ENCODE assay signal across 8 mouse cellular contexts in genomic region chr6:108829386-108830370, GRCm38 (mm10). TPM values are rescaled to one million over a fixed set of nuclear protein-coding genes. Genes with fewer than 3 reads are reported as not detected.
DNase-seq lines count a peak whose midpoint lies in the region; ATAC-seq lines count a peak whose summit lies in the region.

No protein-coding gene starts in this region.

- WGBS in embryonic facial prominence, embryonic 13.5 days, result 20% methylated on average over 22 of the region's 22 CpGs

- intact Hi-C loops in heart, postnatal 10 days (cut with DNase I), result loop anchor here (2.0 kb wide), 1 partner anchor 45 kb away; no protein-coding TSS in a partner anchor

- no peaks in the 10 kb centered on the region for H3K36me3 ChIP-seq in embryonic facial prominence, embryonic 13.5 days

- no peaks in the 10 kb centered on the region for H3K9me3 ChIP-seq in embryonic facial prominence, embryonic 13.5 days

- peaks cover 19% of the 10 kb centered on the region for H3K4me1 ChIP-seq in embryonic facial prominence, embryonic 13.5 days

- peak overlapping the region; percentile 77 for H3K4me3 ChIP-seq in embryonic facial prominence, embryonic 13.5 days

- no peaks in the 10 kb centered on the region for H3K27me3 ChIP-seq in embryonic facial prominence, embryonic 13.5 days

- H3K9ac ChIP-seq in embryonic facial prominence, embryonic 13.5 days, result peak overlapping the region; percentile 89

- peak; percentile 50 for DNase-seq in 416B (ENCODE audit: low read depth)
- DNase-seq in MN1 (ENCODE audit: low spot score), result peak; percentile 27
- peak; percentile 38 to 46 for DNase-seq in heart, postnatal 10 days
- peak; percentile 18 to 35 for DNase-seq in kidney, postnatal 4 days
- peak; percentile 14 for DNase-seq in mesoderm, embryonic 11.5 days (ENCODE audit: low read depth, low spot score)
- DNase-seq in thymus, postnatal 4 days, result peak; percentile 47
- no peak for DNase-seq in spleen, postnatal 14 days (ENCODE audit: low spot score in 2 of 2)

- no peak overlapping the region for H3K27ac ChIP-seq in embryonic facial prominence, embryonic 13.5 days

- no peak for ATAC-seq in embryonic facial prominence, embryonic 13.5 days (ENCODE audit: insufficient number of reproducible peaks, insufficient read depth, low FRiP score, low TSS enrichment, low read depth)

- H3K4me2 ChIP-seq in embryonic facial prominence, embryonic 13.5 days, result peak overlapping the region; percentile 87

RNA-seq across cellular contexts. Expression of gene Edem1, which starts 1.2 kb away (rescaled TPM):
- 19.5 and 22.0 TPM in 2 replicates for polyA plus RNA-seq in embryonic facial prominence, embryonic 13.5 days (2015; fragmentation: Nextera tagmentation; extraction: Ambion mirVana)
- 10 to 100 TPM; 15.8 to 22.0 TPM for total RNA-seq in heart, postnatal 10 days (2021)

RNA-seq across cellular contexts. Expression of gene Arl8b, which starts 46.8 kb away (rescaled TPM):
- polyA plus RNA-seq in embryonic facial prominence, embryonic 13.5 days (2015; fragmentation: Nextera tagmentation; extraction: Ambion mirVana), result 63.3 and 70.2 TPM in 2 replicates
- 10 to 100 TPM; 83.3 to 90.7 TPM for total RNA-seq in heart, postnatal 10 days (2021)

Comparison
In these comparisons a context has a peak if more than half of its experiments do, and no peak if none do; other contexts are left out.
1. DNase-seq: peak in 416B (single experiment), MN1 (single experiment), heart, postnatal 10 days (2 of 2), kidney, postnatal 4 days (2 of 2), mesoderm, embryonic 11.5 days (single experiment) and thymus, postnatal 4 days (single experiment); none in spleen, postnatal 14 days (0 of 2).